Mouse (Mus musculus) induced T-regulatory cell, adult 2 months (primary cell): ENCODE measurements around the gene Kctd19.

Experiments
- DNase-seq: peaks from one replicate; pipeline ENCODE4 v3.0.0-alpha.2; 2012; ENCODE audit warnings: low read depth

Kctd19 gene

GRCm38 (mm10) chr8:105413391-105413790 lies at the start of gene Kctd19, which contains the start of gene Lrrc36:
Kctd19 (minus strand) TSS chr8:105413502.
Lrrc36 (plus strand) TSS chr8:105413571.
- peak; percentile 51 for DNase-seq

- no peak for DNase-seq
Measured at GRCm38 (mm10) chr8:105461085-105461803, 47.9 kb upstream of the Kctd19 start.

GRCm38 (mm10) chr8:105455218-105455617 lies 41.9 kb upstream of the Kctd19 start:
- DNase-seq: no peak

GRCm38 (mm10) chr8:105454088-105454487 lies 40.8 kb upstream of the Kctd19 start:
- DNase-seq: no peak

GRCm38 (mm10) chr8:105453296-105453695 lies 40.0 kb upstream of the Kctd19 start:
- peak; percentile 24 for DNase-seq

- DNase-seq: no peak
Measured at GRCm38 (mm10) chr8:105451903-105452603, 38.8 kb upstream of the Kctd19 start.

GRCm38 (mm10) chr8:105450977-105451376 lies 37.7 kb upstream of the Kctd19 start:
- DNase-seq: no peak

- no peak for DNase-seq
Measured at GRCm38 (mm10) chr8:105448596-105448995, 35.3 kb upstream of the Kctd19 start.

GRCm38 (mm10) chr8:105448188-105448587 lies 34.9 kb upstream of the Kctd19 start:
- no peak for DNase-seq

- no peak for DNase-seq
Measured at GRCm38 (mm10) chr8:105446127-105446552, 32.8 kb upstream of the Kctd19 start.

GRCm38 (mm10) chr8:105445296-105446126 lies 32.2 kb upstream of the Kctd19 start:
- no peak for DNase-seq

GRCm38 (mm10) chr8:105442661-105443060 lies 29.4 kb upstream of the Kctd19 start:
- no peak for DNase-seq

GRCm38 (mm10) chr8:105441433-105441832 lies 28.1 kb upstream of the Kctd19 start:
- peak; percentile 52 for DNase-seq

- peak; percentile 58 for DNase-seq
Measured at GRCm38 (mm10) chr8:105438865-105439264, 25.6 kb upstream of the Kctd19 start.

- DNase-seq: no peak
Measured at GRCm38 (mm10) chr8:105437078-105437748, 23.9 kb upstream of the Kctd19 start.

- DNase-seq: no peak
Measured at GRCm38 (mm10) chr8:105436218-105436617, 22.9 kb upstream of the Kctd19 start.

GRCm38 (mm10) chr8:105434136-105434535 lies 20.8 kb upstream of the Kctd19 start:
- no peak for DNase-seq

- no peak for DNase-seq
Measured at GRCm38 (mm10) chr8:105433511-105433910, 20.2 kb upstream of the Kctd19 start.

GRCm38 (mm10) chr8:105433021-105433420 lies 19.7 kb upstream of the Kctd19 start:
- DNase-seq: no peak

GRCm38 (mm10) chr8:105431743-105432515 lies 18.6 kb upstream of the Kctd19 start:
- no peak for DNase-seq

- DNase-seq: no peak
Measured at GRCm38 (mm10) chr8:105426878-105427277, 13.6 kb upstream of the Kctd19 start.
